Mouse (Mus musculus) hindbrain, postnatal 0 days (tissue): ENCODE data around the gene Tlk1. TPM values are rescaled to one million over a fixed set of nuclear protein-coding genes. Genes with fewer than 3 reads are reported as not detected.

Source experiments
- ATAC-seq: fragments of 200-750 bp; cut with Nextera tagmentation; 2 replicates; pipeline ENCODE4 v1.8.0; 2017; ENCODE audit warnings: mild to moderate bottlenecking, moderate TSS enrichment, moderate library complexity
- DNase-seq: peaks from one replicate; pipeline ENCODE4 v3.0.0-alpha.2; 2015; ENCODE audit warnings: low spot score
- H3K27ac ChIP-seq: fragments of 300-500 bp; sonication (generic); 2 replicates; pipeline ENCODE4 v1.5.1; 2014; ENCODE audit warnings: mild to moderate bottlenecking
- H3K27me3 ChIP-seq: fragments of 300-500 bp; sonication (generic); 2 replicates; pipeline ENCODE4 v1.6.1; 2014; ENCODE audit warnings: low read length, mixed read lengths; ENCODE audit not compliant: insufficient read depth
- H3K36me3 ChIP-seq: fragments of 300-500 bp; sonication (generic); 2 replicates; pipeline ENCODE4 v1.6.1; 2014; ENCODE audit warnings: low read length, mixed read lengths; ENCODE audit not compliant: insufficient read depth
- H3K4me1 ChIP-seq: fragments of 300-500 bp; sonication (generic); 2 replicates; pipeline ENCODE4 v1.6.1; 2014; ENCODE audit warnings: antibody characterized with exemption, low read length, mixed read lengths; ENCODE audit not compliant: insufficient read depth
- H3K4me2 ChIP-seq: fragments of 300-500 bp; sonication (generic); 2 replicates; pipeline ENCODE4 v1.6.1; 2014; ENCODE audit warnings: low read depth, mild to moderate bottlenecking, low read length, moderate library complexity, mixed read lengths
- H3K4me3 ChIP-seq: fragments of 300-500 bp; sonication (generic); 2 replicates; pipeline ENCODE4 v1.5.1; 2014; ENCODE audit warnings: low read length
- H3K9ac ChIP-seq: fragments of 300-500 bp; sonication (generic); replicated peaks from 2 replicates; pipeline ENCODE4 v1.6.1; 2014; ENCODE audit warnings: mild to moderate bottlenecking, low read length, moderate library complexity, mixed read lengths
- H3K9me3 ChIP-seq: fragments of 300-500 bp; sonication (generic); 2 replicates; pipeline ENCODE4 v1.6.1; 2016; ENCODE audit warnings: low read length, mixed read lengths
- CTCF ChIP-seq: IDR thresholded peaks from 2 replicates; pipeline ENCODE4 v1.5.1; 2016; ENCODE audit warnings: antibody characterized with exemption, control low read depth, low read depth
- WGBS: fragments of 180-500 bp; shearing (Covaris S2); extraction: QIAGEN DNeasy Blood & Tissue Kit; methylation state at CpG from one replicate; pipeline ENCODE4 v1.1.7; 2014; 5-methylcytosine and 5-hydroxymethylcytosine counted together
- polyA plus RNA-seq: library from polyadenylated mRNA; unstranded; fragments of >200 nt; fragmentation: Nextera tagmentation; extraction: Ambion mirVana; gene quantifications from 2 replicates; pipeline ENCODE4 v1.2.1, GENCODE M21; 2015
- total RNA-seq: library from RNA; depleted of rRNA; stranded (reverse); fragments of >200 nt; gene quantifications from 2 replicates; pipeline ENCODE4 v1.2.3, GENCODE M21; 2014; rRNA removed

Tlk1 gene
- total and polyA plus RNA-seq, 2 experiments from 2014 or later, result 17.3 to 27.0 TPM

GRCm38 (mm10) chr2:70663764-70664163 lies 161.8 kb downstream of the Tlk1 start:
- WGBS, result 70% methylated on average over 5 of the region's 5 CpGs
- Histone ChIP-seq H3K9ac (no peak overlapping the region), H3K9me3 (no peaks in the 10 kb centered on the region), H3K27me3 (no peaks in the 10 kb centered on the region), H3K36me3 (no peaks in the 10 kb centered on the region), H3K4me1 (0 out of 2 replicates have a peak, but pooled peaks cover 12% of the 10 kb centered on the region), H3K27ac (no peak overlapping the region), H3K4me2 (no peak overlapping the region), H3K4me3 (no peak overlapping the region)
- DNase-seq (peak; percentile 46), ATAC-seq (no peak)
- TF ChIP-seq CTCF, result peak; percentile 57

Other genes starting within 250 kb of the Tlk1 start
- 82.6 and 84.0 TPM in 2 replicates for gene Gorasp2, start 164.2 kb downstream of the Tlk1 start, total RNA-seq
- 136 and 144 TPM in 2 replicates for gene Gorasp2, start 164.2 kb downstream of the Tlk1 start, polyA plus RNA-seq
- gene Gm26558, start 163.6 kb downstream of the Tlk1 start, total RNA-seq, result 0.47 and 0.58 TPM in 2 replicates
- gene Gm26558, start 163.6 kb downstream of the Tlk1 start, polyA plus RNA-seq, result 3.4 and 4.8 TPM in 2 replicates
- 8.5 and 12.3 TPM in 2 replicates for gene Dcaf17, start 229.6 kb upstream of the Tlk1 start, total RNA-seq
- gene Dcaf17, start 229.6 kb upstream of the Tlk1 start, polyA plus RNA-seq, result 20.5 and 21.7 TPM in 2 replicates
- gene Mettl8, start 229.9 kb upstream of the Tlk1 start, total RNA-seq, result 6.7 and 8.1 TPM in 2 replicates
- 7.9 and 8.5 TPM in 2 replicates for gene Mettl8, start 229.9 kb upstream of the Tlk1 start, polyA plus RNA-seq